Mouse (Mus musculus): ENCODE measurements around the gene Stx12. TPM values are rescaled to one million over a fixed set of nuclear protein-coding genes. Genes with fewer than 3 reads are reported as not detected.

The Stx12 gene
- polyA plus RNA-seq, 1 experiment from 2014 or later: 54.3 TPM

- 0 out of 2 replicates have a peak, but pooled peaks have one; percentile 16 for ATAC-seq
- no peak overlapping the region for H3K27ac ChIP-seq (ENCODE audit: low read length)
- WGBS: 72% methylated on average over 8 of the region's 8 CpGs
- H3K9me3 ChIP-seq (ENCODE audit: control insufficient read depth, low read length): no peaks in the 10 kb centered on the region
- H3K4me3 ChIP-seq (ENCODE audit: low read length): no peak overlapping the region
- H3K9ac ChIP-seq (ENCODE audit: low read depth, low read length): no peak overlapping the region
- H3K36me3 ChIP-seq (ENCODE audit: control insufficient read depth, insufficient read depth, low read length): peaks cover 20% of the 10 kb centered on the region
- no peaks in the 10 kb centered on the region for H3K4me1 ChIP-seq (ENCODE audit: control insufficient read depth, insufficient read depth, low read length)
- H3K4me2 ChIP-seq (ENCODE audit: low read depth, low read length): no peak overlapping the region
- no peaks in the 10 kb centered on the region for H3K27me3 ChIP-seq (replicated peaks; ENCODE audit: control insufficient read depth, insufficient read depth, low read length)
Observed at GRCm38 (mm10) chr4:132823614-132824366, 60.5 kb downstream of the Stx12 start.

GRCm38 (mm10) chr4:132818442-132818841 is 65.9 kb downstream of the Stx12 start:
- H3K4me2 ChIP-seq (ENCODE audit: low read depth, low read length): no peak overlapping the region
- no peaks in the 10 kb centered on the region for H3K4me1 ChIP-seq (ENCODE audit: control insufficient read depth, insufficient read depth, low read length)
- 45% methylated on average over 2 of the region's 2 CpGs for WGBS
- no peak overlapping the region for H3K9ac ChIP-seq (ENCODE audit: low read depth, low read length)
- no peaks in the 10 kb centered on the region for H3K36me3 ChIP-seq (ENCODE audit: control insufficient read depth, insufficient read depth, low read length)
- no peaks in the 10 kb centered on the region for H3K27me3 ChIP-seq (replicated peaks; ENCODE audit: control insufficient read depth, insufficient read depth, low read length)
- no peak for ATAC-seq
- H3K27ac ChIP-seq (ENCODE audit: low read length): no peak overlapping the region
- H3K4me3 ChIP-seq (ENCODE audit: low read length): no peak overlapping the region
- no peaks in the 10 kb centered on the region for H3K9me3 ChIP-seq (ENCODE audit: control insufficient read depth, low read length)

GRCm38 (mm10) chr4:132816855-132817254 is 67.5 kb downstream of the Stx12 start:
- no peak for ATAC-seq
- WGBS: 59% methylated on average over 2 of the region's 2 CpGs

GRCm38 (mm10) chr4:132816404-132816803 is 67.9 kb downstream of the Stx12 start:
- no peaks in the 10 kb centered on the region for H3K4me1 ChIP-seq (ENCODE audit: control insufficient read depth, insufficient read depth, low read length)
- H3K36me3 ChIP-seq (ENCODE audit: control insufficient read depth, insufficient read depth, low read length): no peaks in the 10 kb centered on the region
- no peak overlapping the region for H3K4me3 ChIP-seq (ENCODE audit: low read length)
- no peak for ATAC-seq
- 84% methylated on average over 7 of the region's 7 CpGs for WGBS
- no peaks in the 10 kb centered on the region for H3K9me3 ChIP-seq (ENCODE audit: control insufficient read depth, low read length)
- no peak overlapping the region for H3K4me2 ChIP-seq (ENCODE audit: low read depth, low read length)
- H3K9ac ChIP-seq (ENCODE audit: low read depth, low read length): no peak overlapping the region
- no peak overlapping the region; the same call in 1 of the 2 replicates for H3K27ac ChIP-seq (ENCODE audit: low read length)
- H3K27me3 ChIP-seq (replicated peaks; ENCODE audit: control insufficient read depth, insufficient read depth, low read length): no peaks in the 10 kb centered on the region

More at GRCm38 (mm10) chr4:132816855-132817254, 67.5 kb downstream of the Stx12 start:
- H3K4me3 ChIP-seq (ENCODE audit: low read length): no peak overlapping the region
- no peaks in the 10 kb centered on the region for H3K9me3 ChIP-seq (ENCODE audit: control insufficient read depth, low read length)
- H3K27me3 ChIP-seq (replicated peaks; ENCODE audit: control insufficient read depth, insufficient read depth, low read length): no peaks in the 10 kb centered on the region
- H3K4me1 ChIP-seq (ENCODE audit: control insufficient read depth, insufficient read depth, low read length): no peaks in the 10 kb centered on the region
- H3K36me3 ChIP-seq (ENCODE audit: control insufficient read depth, insufficient read depth, low read length): no peaks in the 10 kb centered on the region
- H3K9ac ChIP-seq (ENCODE audit: low read depth, low read length): no peak overlapping the region
- no peak overlapping the region for H3K27ac ChIP-seq (ENCODE audit: low read length)
- H3K4me2 ChIP-seq (ENCODE audit: low read depth, low read length): no peak overlapping the region

- H3K9ac ChIP-seq (ENCODE audit: low read depth, low read length): no peak overlapping the region
- no peaks in the 10 kb centered on the region; the same call in 1 of the 2 replicates for H3K4me1 ChIP-seq (ENCODE audit: control insufficient read depth, insufficient read depth, low read length)
- H3K36me3 ChIP-seq (ENCODE audit: control insufficient read depth, insufficient read depth, low read length): no peaks in the 10 kb centered on the region
- 68% methylated on average over 5 of the region's 5 CpGs for WGBS
- no peaks in the 10 kb centered on the region for H3K9me3 ChIP-seq (ENCODE audit: control insufficient read depth, low read length)
- H3K4me2 ChIP-seq (ENCODE audit: low read depth, low read length): no peak overlapping the region
- no peaks in the 10 kb centered on the region for H3K27me3 ChIP-seq (replicated peaks; ENCODE audit: control insufficient read depth, insufficient read depth, low read length)
- no peak overlapping the region for H3K27ac ChIP-seq (ENCODE audit: low read length)
- ATAC-seq: no peak
- no peak overlapping the region for H3K4me3 ChIP-seq (ENCODE audit: low read length)
Observed at GRCm38 (mm10) chr4:132809621-132810020, 74.7 kb downstream of the Stx12 start.

GRCm38 (mm10) chr4:132807771-132808641 is 76.3 kb downstream of the Stx12 start:
- ATAC-seq: no peak
- Histone ChIP-seq H3K4me3 (ENCODE audit: low read length) (no peak overlapping the region), H3K4me1 (ENCODE audit: control insufficient read depth, insufficient read depth, low read length) (no peaks in the 10 kb centered on the region; the same call in 1 of the 2 replicates), H3K36me3 (ENCODE audit: control insufficient read depth, insufficient read depth, low read length) (no peaks in the 10 kb centered on the region), H3K4me2 (ENCODE audit: low read depth, low read length) (no peak overlapping the region), H3K9ac (ENCODE audit: low read depth, low read length) (no peak overlapping the region), H3K27me3 (replicated peaks; ENCODE audit: control insufficient read depth, insufficient read depth, low read length) (no peaks in the 10 kb centered on the region), H3K9me3 (ENCODE audit: control insufficient read depth, low read length) (no peaks in the 10 kb centered on the region), H3K27ac (ENCODE audit: low read length) (peak overlapping the region; percentile 31; the same call in 1 of the 2 replicates)
- WGBS: 59% methylated on average over 5 of the region's 5 CpGs

- 83% methylated on average over 7 of the region's 7 CpGs for WGBS
- H3K4me1 ChIP-seq (ENCODE audit: control insufficient read depth, insufficient read depth, low read length): no peaks in the 10 kb centered on the region; the same call in 1 of the 2 replicates
- no peak for ATAC-seq
- no peaks in the 10 kb centered on the region for H3K27me3 ChIP-seq (replicated peaks; ENCODE audit: control insufficient read depth, insufficient read depth, low read length)
- no peaks in the 10 kb centered on the region for H3K9me3 ChIP-seq (ENCODE audit: control insufficient read depth, low read length)
- no peak overlapping the region for H3K9ac ChIP-seq (ENCODE audit: low read depth, low read length)
- H3K36me3 ChIP-seq (ENCODE audit: control insufficient read depth, insufficient read depth, low read length): no peaks in the 10 kb centered on the region
- no peak overlapping the region for H3K4me2 ChIP-seq (ENCODE audit: low read depth, low read length)
- H3K27ac ChIP-seq (ENCODE audit: low read length): no peak overlapping the region
- H3K4me3 ChIP-seq (ENCODE audit: low read length): no peak overlapping the region
Observed at GRCm38 (mm10) chr4:132806620-132807191, 77.6 kb downstream of the Stx12 start.

- ATAC-seq: no peak
- H3K27me3 ChIP-seq (replicated peaks; ENCODE audit: control insufficient read depth, insufficient read depth, low read length): no peaks in the 10 kb centered on the region
- no peak overlapping the region for H3K27ac ChIP-seq (ENCODE audit: low read length)
- H3K4me1 ChIP-seq (ENCODE audit: control insufficient read depth, insufficient read depth, low read length): no peaks in the 10 kb centered on the region; the same call in 1 of the 2 replicates
- no peak overlapping the region for H3K4me2 ChIP-seq (ENCODE audit: low read depth, low read length)
- H3K36me3 ChIP-seq (ENCODE audit: control insufficient read depth, insufficient read depth, low read length): no peaks in the 10 kb centered on the region
- H3K4me3 ChIP-seq (ENCODE audit: low read length): no peak overlapping the region
- H3K9me3 ChIP-seq (ENCODE audit: control insufficient read depth, low read length): no peaks in the 10 kb centered on the region
- no peak overlapping the region for H3K9ac ChIP-seq (ENCODE audit: low read depth, low read length)
- WGBS: 77% methylated on average over 12 of the region's 12 CpGs
Observed at GRCm38 (mm10) chr4:132805599-132806197, 78.6 kb downstream of the Stx12 start.

GRCm38 (mm10) chr4:132805146-132805545 is 79.2 kb downstream of the Stx12 start:
- Histone ChIP-seq H3K9ac (ENCODE audit: low read depth, low read length) (no peak overlapping the region), H3K4me1 (ENCODE audit: control insufficient read depth, insufficient read depth, low read length) (no peaks in the 10 kb centered on the region; the same call in 1 of the 2 replicates), H3K4me2 (ENCODE audit: low read depth, low read length) (no peak overlapping the region), H3K36me3 (ENCODE audit: control insufficient read depth, insufficient read depth, low read length) (no peaks in the 10 kb centered on the region), H3K4me3 (ENCODE audit: low read length) (no peak overlapping the region), H3K27ac (ENCODE audit: low read length) (no peak overlapping the region), H3K9me3 (ENCODE audit: control insufficient read depth, low read length) (no peaks in the 10 kb centered on the region), H3K27me3 (replicated peaks; ENCODE audit: control insufficient read depth, insufficient read depth, low read length) (no peaks in the 10 kb centered on the region)
- WGBS: 88% methylated on average over 5 of the region's 5 CpGs
- no peak for ATAC-seq
